In the genomic region with DNA sequence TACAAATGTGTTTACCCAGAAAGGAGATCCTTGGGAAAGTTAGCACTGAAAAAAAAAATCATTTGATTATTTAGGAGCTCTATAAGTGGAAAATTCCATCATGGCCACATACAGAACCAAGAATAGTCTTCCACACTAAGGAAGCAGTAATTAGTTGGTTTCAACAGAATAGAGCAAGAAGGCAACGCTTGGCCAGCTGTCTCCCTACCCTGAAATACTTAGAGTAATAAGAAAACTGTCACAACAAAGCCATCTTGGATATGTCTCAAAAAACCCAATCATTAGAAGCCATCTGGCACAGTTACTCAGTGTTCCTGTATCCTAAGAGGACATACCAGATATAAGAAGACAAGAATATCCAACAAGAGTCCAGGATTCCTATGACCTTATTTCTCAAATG, we compare ENCODE assay signal across 32 mouse cellular contexts.
A peak's percentile ranks its signal among the peaks of the same experiment; 100 is the strongest.
DNase-seq lines count a peak whose midpoint lies in the region; ATAC-seq lines count a peak whose summit lies in the region.
"Had no signal": no experiment of that assay in that cellular context is flagged by ENCODE, and none has a peak within 500 bp of the region (broad histone marks: within the 10 kb centered on the region; RNA-seq: fewer than 3 reads in every experiment).

No protein-coding gene starts in this region.

- no peak overlapping the region for H3K9ac ChIP-seq in forebrain, embryonic 14.5 days (ENCODE audit: low read length)
- H3K9ac ChIP-seq in forebrain, embryonic 13.5 days = no peak overlapping the region
- H3K9ac ChIP-seq: hindbrain, embryonic 13.5 days; limb, embryonic 15.5 days; liver, embryonic 13.5 days; midbrain, embryonic 13.5 days; neural tube, embryonic 13.5 days had no signal

- no peaks in the 10 kb centered on the region for H3K4me1 ChIP-seq in forebrain, embryonic 14.5 days (ENCODE audit: control insufficient read depth, insufficient read depth, low read length)
- no peaks in the 10 kb centered on the region for H3K4me1 ChIP-seq in forebrain, embryonic 13.5 days
- H3K4me1 ChIP-seq: hindbrain, embryonic 13.5 days; limb, embryonic 10.5 days; limb, embryonic 15.5 days; liver, embryonic 13.5 days; midbrain, embryonic 13.5 days; neural tube, embryonic 13.5 days had no signal

- H3K4me3 ChIP-seq in forebrain, embryonic 14.5 days (ENCODE audit: low read depth, low read length) = no peak overlapping the region
- no peak overlapping the region for H3K4me3 ChIP-seq in forebrain, embryonic 13.5 days
- H3K4me3 ChIP-seq: gastrocnemius, adult 2 months; hindbrain, embryonic 13.5 days; limb, embryonic 10.5 days; limb, embryonic 15.5 days; liver, embryonic 13.5 days; midbrain, embryonic 13.5 days; neural tube, embryonic 13.5 days had no signal

- H3K4me2 ChIP-seq in forebrain, embryonic 14.5 days (ENCODE audit: low read length) = no peak overlapping the region
- no peak overlapping the region for H3K4me2 ChIP-seq in forebrain, embryonic 13.5 days
- H3K4me2 ChIP-seq: heart, embryonic 11.5 days; hindbrain, embryonic 13.5 days; limb, embryonic 15.5 days; liver, embryonic 13.5 days; midbrain, embryonic 13.5 days; neural tube, embryonic 13.5 days had no signal

- ATAC-seq in forebrain, embryonic 14.5 days = no peak
- no peak for ATAC-seq in forebrain, embryonic 13.5 days
- ATAC-seq: forebrain, embryonic 16.5 days; intestine, postnatal 0 days; lung, postnatal 0 days; midbrain, embryonic 13.5 days had no signal

- 74% methylated on average over 1 of the region's 1 CpGs for WGBS in forebrain, embryonic 14.5 days
- 77% methylated on average over 1 of the region's 1 CpGs for WGBS in forebrain, embryonic 13.5 days

- H3K27me3 ChIP-seq in forebrain, embryonic 14.5 days (replicated peaks; ENCODE audit: control insufficient read depth, insufficient read depth, low read length) = no peaks in the 10 kb centered on the region
- H3K27me3 ChIP-seq in forebrain, embryonic 13.5 days = no peaks in the 10 kb centered on the region
- H3K27me3 ChIP-seq: CH12.LX; hindbrain, embryonic 13.5 days; limb, embryonic 15.5 days; liver, embryonic 13.5 days; midbrain, embryonic 13.5 days; neural tube, embryonic 13.5 days had no signal

- no peaks in the 10 kb centered on the region for H3K9me3 ChIP-seq in forebrain, embryonic 14.5 days (replicated peaks; ENCODE audit: control insufficient read depth, low read length)
- no peaks in the 10 kb centered on the region for H3K9me3 ChIP-seq in forebrain, embryonic 13.5 days (replicated peaks)
- H3K9me3 ChIP-seq: hindbrain, embryonic 13.5 days; limb, embryonic 10.5 days; liver, embryonic 13.5 days; midbrain, embryonic 13.5 days; neural tube, embryonic 13.5 days had no signal

- DNase-seq in forebrain, embryonic 14.5 days (ENCODE audit: low spot score) = peak; percentile 6
- DNase-seq in layer of hippocampus, adult 18-20 months (ENCODE audit: low spot score in 2 of 2) = peak; percentile 5 to 28
- no peak for DNase-seq in layer of hippocampus, postnatal 10 days (ENCODE audit: low spot score in 2 of 2)
- DNase-seq in right cerebral cortex, adult 18-20 months = peak; percentile 9
- no peak for DNase-seq in right cerebral cortex, postnatal 36 days (ENCODE audit: low spot score in 2 of 2)
- peak; percentile 60 for DNase-seq in telencephalon, adult 2 months (ENCODE audit: low read depth, low spot score)
- no peak for DNase-seq in spleen, postnatal 36 days (ENCODE audit: low spot score in 2 of 2)
- DNase-seq: adrenal gland, adult 8-10 months; cerebellum, adult 11 months; cerebellum, adult 9-10 months; cerebellum, postnatal 36 days; gastrocnemius, adult 2 months; gastrocnemius, postnatal 36 days; heart, adult 18-20 months; heart, postnatal 36 days; kidney, postnatal 14 days; liver, embryonic 13.5 days; lung, adult 18-20 months; right cerebral cortex, postnatal 14 days; thymus, postnatal 4 days had no signal

- H3K36me3 ChIP-seq in forebrain, embryonic 14.5 days (ENCODE audit: control insufficient read depth, insufficient read depth, low read length) = no peaks in the 10 kb centered on the region
- no peaks in the 10 kb centered on the region for H3K36me3 ChIP-seq in forebrain, embryonic 13.5 days (ENCODE audit: poor library complexity, severe bottlenecking)
- H3K36me3 ChIP-seq: hindbrain, embryonic 13.5 days; limb, embryonic 10.5 days; limb, embryonic 15.5 days; liver, embryonic 13.5 days; midbrain, embryonic 13.5 days; neural tube, embryonic 13.5 days had no signal

- no peak overlapping the region for H3K27ac ChIP-seq in forebrain, embryonic 14.5 days (ENCODE audit: low read depth, low read length)
- no peak overlapping the region for H3K27ac ChIP-seq in forebrain, embryonic 13.5 days
- H3K27ac ChIP-seq: gastrocnemius, adult 2 months; hindbrain, embryonic 13.5 days; limb, embryonic 10.5 days; limb, embryonic 15.5 days; liver, embryonic 13.5 days; macrophage; midbrain, embryonic 13.5 days; neural tube, embryonic 13.5 days had no signal

Comparison
In these comparisons a context has a peak if more than half of its experiments do, and no peak if none do; other contexts are left out.
1. DNase-seq: peak in forebrain, embryonic 14.5 days (single experiment), layer of hippocampus, adult 18-20 months (2 of 2), right cerebral cortex, adult 18-20 months (single experiment) and telencephalon, adult 2 months (single experiment); none in layer of hippocampus, postnatal 10 days (0 of 2), right cerebral cortex, postnatal 36 days (0 of 2) and spleen, postnatal 36 days (0 of 2).